Mouse (Mus musculus): ENCODE results near the gene Gm10073. TPM values are rescaled to one million over a fixed set of nuclear protein-coding genes. Genes with fewer than 3 reads are reported as not detected.
A peak's percentile ranks its signal among the peaks of the same experiment; 100 is the strongest.
"Not testable (repeated sequence)": the region's sequence is repeated elsewhere in the genome, so short reads cannot be mapped to it uniquely, and the experiment has no call there.

Gene Gm10073
- total and polyA plus RNA-seq, 2 experiments from 2014 or later, result 6.0 to 26.8 TPM

DNA sequence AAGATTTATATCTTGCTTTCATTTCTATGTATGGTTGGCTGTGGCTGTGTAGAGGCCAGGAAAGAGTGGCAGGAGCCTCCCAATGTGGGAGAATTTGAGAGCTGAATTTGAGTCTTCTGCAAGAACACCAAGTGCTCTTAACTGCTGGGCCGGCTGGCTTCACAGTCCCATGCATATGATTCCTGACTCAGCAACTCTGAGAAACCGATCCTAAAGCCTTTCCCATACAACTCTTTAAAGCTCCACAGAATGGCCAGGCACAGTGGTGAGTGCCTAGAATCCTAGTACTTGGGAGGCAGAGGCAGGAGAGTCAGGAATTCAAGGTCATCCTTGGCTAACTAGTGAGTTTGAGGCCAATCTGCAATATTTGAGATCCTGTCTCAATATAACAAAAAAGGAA lies 6.2 kb upstream of the Gm10073 start:
- ATAC-seq (ENCODE audit: low FRiP score) (no peak), DNase-seq (ENCODE audit: low spot score) (no peak)
- no peak overlapping the region for H3K9ac ChIP-seq (replicated peaks; ENCODE audit: low read length, poor library complexity, severe bottlenecking)
- H3K9me3 ChIP-seq (ENCODE audit: low read length), result no peaks in the 10 kb centered on the region
- H3K4me2 ChIP-seq (ENCODE audit: low read depth, low read length, poor library complexity, severe bottlenecking), result no peak overlapping the region
- no peaks in the 10 kb centered on the region for H3K27me3 ChIP-seq (ENCODE audit: insufficient read depth, low read length)
- H3K27ac ChIP-seq (ENCODE audit: low read depth, low read length), result no peak overlapping the region
- WGBS, result 81% methylated on average over 2 of the region's 2 CpGs
- H3K36me3 ChIP-seq (ENCODE audit: insufficient read depth, low read length), result no peaks in the 10 kb centered on the region
- H3K4me1 ChIP-seq (ENCODE audit: insufficient read depth, low read length), result no peaks in the 10 kb centered on the region
- TF ChIP-seq CTCF (IDR thresholded peaks at IDR 0.05), result no peak
- no peak overlapping the region for H3K4me3 ChIP-seq (ENCODE audit: low read depth, low read length)

DNA sequence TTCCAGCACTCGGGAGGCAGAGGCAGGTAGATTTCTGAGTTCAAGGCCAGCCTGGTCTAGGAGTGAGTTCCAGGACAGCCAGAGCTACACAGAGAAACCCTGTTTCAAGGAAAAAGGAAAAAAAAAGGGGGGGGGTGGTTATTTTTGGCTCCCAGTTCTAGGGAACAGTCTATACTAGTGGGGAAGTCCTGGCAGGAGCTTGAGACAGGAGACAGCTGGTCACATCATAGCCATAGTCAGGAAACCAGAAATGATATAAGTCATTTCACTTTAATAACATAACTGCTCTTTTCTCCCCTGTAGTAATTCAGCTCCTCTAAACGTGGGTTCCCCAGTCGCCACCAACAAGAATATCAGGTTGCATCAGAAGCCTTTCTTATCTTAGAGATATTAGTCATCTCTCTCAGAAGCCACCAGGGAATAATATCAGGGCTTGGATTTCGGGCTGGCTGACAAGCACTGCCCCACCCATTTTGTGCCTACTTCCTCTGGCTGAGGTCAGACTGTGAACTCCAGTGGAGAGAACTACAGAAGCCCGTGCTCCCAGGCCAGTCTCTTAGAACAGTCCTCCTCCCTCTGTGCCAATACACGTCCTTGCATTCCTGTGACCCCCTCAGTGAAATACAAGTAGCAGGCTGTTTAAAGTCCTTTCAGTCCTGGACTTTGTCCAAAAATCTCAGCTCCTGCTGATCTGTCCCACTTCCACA lies 3.7 kb upstream of the Gm10073 start:
- ATAC-seq (ENCODE audit: low FRiP score), result no peak
- Histone ChIP-seq H3K9ac (replicated peaks; ENCODE audit: low read length, poor library complexity, severe bottlenecking) (no peak overlapping the region), H3K4me3 (ENCODE audit: low read depth, low read length) (no peak overlapping the region), H3K36me3 (ENCODE audit: insufficient read depth, low read length) (no peaks in the 10 kb centered on the region), H3K27me3 (ENCODE audit: insufficient read depth, low read length) (no peaks in the 10 kb centered on the region), H3K4me2 (ENCODE audit: low read depth, low read length, poor library complexity, severe bottlenecking) (no peak overlapping the region), H3K27ac (ENCODE audit: low read depth, low read length) (no peak overlapping the region), H3K4me1 (ENCODE audit: insufficient read depth, low read length) (no peaks in the 10 kb centered on the region), H3K9me3 (ENCODE audit: low read length) (no peaks in the 10 kb centered on the region)
- 49% methylated on average over 6 of the region's 6 CpGs for WGBS
- DNase-seq (ENCODE audit: low spot score), result peak; percentile 40
- no peak for TF ChIP-seq CTCF (IDR thresholded peaks at IDR 0.05)

DNA sequence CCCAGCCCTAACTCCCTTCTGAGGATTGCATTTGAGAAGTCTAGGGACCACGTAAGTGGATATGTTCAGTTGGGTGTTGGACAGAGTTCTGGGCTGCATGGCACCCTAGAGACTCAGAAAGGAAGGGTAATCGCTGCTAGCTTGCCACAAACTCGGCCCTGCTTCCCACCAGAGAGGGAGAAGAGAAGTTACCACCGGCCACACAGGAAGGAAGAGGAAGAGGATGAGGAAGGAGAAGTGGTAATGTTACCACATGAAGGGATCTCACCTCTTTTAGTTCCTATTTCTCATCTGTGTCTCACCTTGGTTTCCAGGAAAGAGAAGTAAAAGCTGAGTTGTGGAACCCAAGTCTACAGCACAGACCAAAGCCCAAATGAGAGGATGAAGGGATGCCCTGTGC lies 1.0 kb upstream of the Gm10073 start:
- WGBS, result 84% methylated on average over 4 of the region's 4 CpGs
- no peak for DNase-seq (ENCODE audit: low spot score)
- Histone ChIP-seq H3K27ac (ENCODE audit: low read depth, low read length) (no peak overlapping the region), H3K9ac (replicated peaks; ENCODE audit: low read length, poor library complexity, severe bottlenecking) (no peak overlapping the region), H3K36me3 (ENCODE audit: insufficient read depth, low read length) (no peaks in the 10 kb centered on the region), H3K9me3 (ENCODE audit: low read length) (no peaks in the 10 kb centered on the region), H3K4me1 (ENCODE audit: insufficient read depth, low read length) (no peaks in the 10 kb centered on the region), H3K27me3 (ENCODE audit: insufficient read depth, low read length) (no peaks in the 10 kb centered on the region), H3K4me2 (ENCODE audit: low read depth, low read length, poor library complexity, severe bottlenecking) (no peak overlapping the region), H3K4me3 (ENCODE audit: low read depth, low read length) (no peak overlapping the region)
- no peak for ATAC-seq (ENCODE audit: low FRiP score)
- no peak for TF ChIP-seq CTCF (IDR thresholded peaks at IDR 0.05)

DNA sequence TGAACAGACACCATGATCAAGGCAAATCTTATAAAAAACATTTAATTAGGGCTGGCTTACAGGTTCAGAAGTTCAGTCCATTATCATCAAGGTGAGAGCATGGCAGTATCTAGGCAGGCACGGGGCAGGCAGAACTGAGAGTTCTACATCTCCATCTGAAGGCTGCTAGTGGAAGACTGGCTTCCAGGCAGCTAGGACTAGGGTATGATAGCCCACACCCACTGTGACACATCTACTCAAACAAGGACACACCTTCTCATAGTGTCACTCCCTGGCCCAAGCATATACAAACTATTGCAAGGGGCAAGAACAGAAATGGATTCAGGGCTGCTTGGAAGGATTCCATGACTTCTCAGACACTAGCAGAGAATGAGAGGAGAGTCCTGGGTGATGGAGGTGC lies 1.1 kb downstream of the Gm10073 start:
- not testable (repeated sequence) for ATAC-seq (ENCODE audit: low FRiP score); H3K4me1 ChIP-seq (ENCODE audit: insufficient read depth, low read length); H3K27me3 ChIP-seq (ENCODE audit: insufficient read depth, low read length); H3K36me3 ChIP-seq (ENCODE audit: insufficient read depth, low read length); H3K4me2 ChIP-seq (ENCODE audit: low read depth, low read length, poor library complexity, severe bottlenecking); DNase-seq (ENCODE audit: low spot score); H3K27ac ChIP-seq (ENCODE audit: low read depth, low read length); H3K4me3 ChIP-seq (ENCODE audit: low read depth, low read length); H3K9me3 ChIP-seq (ENCODE audit: low read length); H3K9ac ChIP-seq (replicated peaks; ENCODE audit: low read length, poor library complexity, severe bottlenecking)
- WGBS, result 87% methylated on average over 1 of the region's 1 CpGs

DNA sequence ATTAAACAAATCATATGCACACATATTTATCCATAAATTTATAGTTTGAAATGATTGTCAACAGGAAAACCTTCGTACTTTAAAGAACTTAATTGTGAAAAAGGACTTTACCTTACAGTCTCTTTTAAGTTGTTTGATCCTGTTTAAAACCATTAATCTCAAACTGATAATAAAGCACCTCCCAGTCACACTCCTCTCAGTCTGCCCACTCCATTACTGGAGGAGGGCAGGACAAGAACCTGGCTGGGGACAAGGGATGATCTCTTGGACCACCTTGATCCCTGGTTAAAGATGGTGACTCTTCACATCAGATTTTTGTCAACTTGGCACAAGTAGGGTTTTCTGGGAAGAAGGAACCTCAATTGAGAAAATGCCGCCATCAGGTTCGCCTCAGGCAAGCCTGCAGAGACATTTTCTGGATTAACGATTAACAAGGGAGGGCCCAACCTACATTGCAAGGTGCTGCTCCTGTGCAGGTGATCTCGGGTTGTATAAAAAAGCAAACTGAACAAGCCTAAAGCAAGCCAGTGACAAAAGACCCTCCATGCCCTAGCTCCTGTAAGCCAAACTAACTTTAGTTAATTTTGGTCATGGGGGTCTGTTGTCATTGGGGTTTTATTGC lies 1.6 kb downstream of the Gm10073 start:
- no peak for ATAC-seq (ENCODE audit: low FRiP score)
- H3K4me2 ChIP-seq (ENCODE audit: low read depth, low read length, poor library complexity, severe bottlenecking), result no peak overlapping the region
- WGBS, result 91% methylated on average over 5 of the region's 5 CpGs
- no peak for DNase-seq (ENCODE audit: low spot score)
- H3K9ac ChIP-seq (replicated peaks; ENCODE audit: low read length, poor library complexity, severe bottlenecking), result no peak overlapping the region
- H3K4me3 ChIP-seq (ENCODE audit: low read depth, low read length), result no peak overlapping the region
- no peaks in the 10 kb centered on the region for H3K4me1 ChIP-seq (ENCODE audit: insufficient read depth, low read length)
- H3K27me3 ChIP-seq (ENCODE audit: insufficient read depth, low read length), result no peaks in the 10 kb centered on the region
- TF ChIP-seq CTCF (IDR thresholded peaks at IDR 0.05), result no peak
- H3K36me3 ChIP-seq (ENCODE audit: insufficient read depth, low read length), result no peaks in the 10 kb centered on the region
- H3K9me3 ChIP-seq (ENCODE audit: low read length), result no peaks in the 10 kb centered on the region
- H3K27ac ChIP-seq (ENCODE audit: low read depth, low read length), result no peak overlapping the region

DNA sequence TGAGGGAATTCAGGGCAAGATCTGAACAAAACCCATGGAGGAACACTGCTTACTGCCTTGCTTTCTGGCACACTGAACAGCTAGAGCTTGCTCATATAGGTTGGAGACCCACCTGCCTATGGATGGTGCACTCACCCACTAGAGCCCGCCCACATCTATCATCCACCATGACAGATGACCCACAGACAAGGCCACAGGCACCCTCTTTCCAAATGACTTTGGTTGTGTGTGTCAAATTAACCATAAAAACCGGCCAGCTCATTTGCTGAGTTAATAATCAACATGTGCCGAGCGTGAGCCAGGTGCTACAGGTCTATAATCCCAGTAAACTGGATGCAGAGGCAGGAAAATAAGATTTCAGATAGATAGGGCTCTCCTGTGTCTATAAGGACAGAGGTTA lies 2.9 kb downstream of the Gm10073 start:
- WGBS, result 86% methylated on average over 4 of the region's 4 CpGs
- no peak for ATAC-seq (ENCODE audit: low FRiP score)
- DNase-seq (ENCODE audit: low spot score), result no peak
- Histone ChIP-seq H3K36me3 (ENCODE audit: insufficient read depth, low read length) (no peaks in the 10 kb centered on the region), H3K4me1 (ENCODE audit: insufficient read depth, low read length) (no peaks in the 10 kb centered on the region), H3K9me3 (ENCODE audit: low read length) (no peaks in the 10 kb centered on the region), H3K27me3 (ENCODE audit: insufficient read depth, low read length) (no peaks in the 10 kb centered on the region), H3K27ac (ENCODE audit: low read depth, low read length) (no peak overlapping the region), H3K4me3 (ENCODE audit: low read depth, low read length) (no peak overlapping the region), H3K9ac (replicated peaks; ENCODE audit: low read length, poor library complexity, severe bottlenecking) (no peak overlapping the region), H3K4me2 (ENCODE audit: low read depth, low read length, poor library complexity, severe bottlenecking) (no peak overlapping the region)
- no peak for TF ChIP-seq CTCF (IDR thresholded peaks at IDR 0.05)

Measured in midbrain, postnatal 0 days (tissue).